In genomic region chr3:82145126-82145901, GRCm38 (mm10) we compare ENCODE assay signal across 8 mouse cellular contexts. TPM values are rescaled to one million over a fixed set of nuclear protein-coding genes. Genes with fewer than 3 reads are reported as not detected.
DNase-seq lines count a peak whose midpoint lies in the region; ATAC-seq and TF ChIP-seq lines count a peak whose summit lies in the region.

Gene Gucy1a1 (minus strand): TSS chr3:82145789.

- DNase-seq in liver: peak; percentile 53
- peak; percentile 32 for DNase-seq in naive thymus-derived CD4-positive, alpha-beta T cell, adult 2 months (ENCODE audit: low read depth)

- peaks cover 13% of the 10 kb centered on the region for H3K27me3 ChIP-seq in erythroblast, embryonic 14.5 days (ENCODE audit: control insufficient read depth)
- H3K27me3 ChIP-seq in embryonic facial prominence, embryonic 15.5 days: 0 out of 2 replicates have a peak, but pooled peaks cover 3% of the 10 kb centered on the region
- no peaks in the 10 kb centered on the region for H3K27me3 ChIP-seq in heart, embryonic 12.5 days (replicated peaks)
- H3K27me3 ChIP-seq in kidney, embryonic 15.5 days: peaks cover 9% of the 10 kb centered on the region; the same call in 1 of the 2 replicates
- H3K27me3 ChIP-seq in testis, adult 2 months (ENCODE audit: control insufficient read depth, insufficient read depth, low read length): no peaks in the 10 kb centered on the region

- H3K36me3 ChIP-seq in erythroblast, embryonic 14.5 days (ENCODE audit: control insufficient read depth): no peaks in the 10 kb centered on the region
- H3K36me3 ChIP-seq in embryonic facial prominence, embryonic 15.5 days: no peaks in the 10 kb centered on the region
- no peaks in the 10 kb centered on the region for H3K36me3 ChIP-seq in heart, embryonic 12.5 days
- H3K36me3 ChIP-seq in kidney, embryonic 15.5 days: no peaks in the 10 kb centered on the region
- no peaks in the 10 kb centered on the region for H3K36me3 ChIP-seq in testis, adult 2 months (ENCODE audit: control insufficient read depth, insufficient read depth, low read length)

- peak within 1 kb of the TSS; percentile 85 for H3K4me2 ChIP-seq in embryonic facial prominence, embryonic 15.5 days (replicated peaks)
- peak within 1 kb of the TSS; percentile 68 for H3K4me2 ChIP-seq in heart, embryonic 12.5 days
- peak within 1 kb of the TSS; percentile 87 for H3K4me2 ChIP-seq in kidney, embryonic 15.5 days

- H3K9me3 ChIP-seq in erythroblast, embryonic 14.5 days (ENCODE audit: control insufficient read depth, low read length): no peaks in the 10 kb centered on the region
- H3K9me3 ChIP-seq in embryonic facial prominence, embryonic 15.5 days (replicated peaks): no peaks in the 10 kb centered on the region
- H3K9me3 ChIP-seq in heart, embryonic 12.5 days (replicated peaks): no peaks in the 10 kb centered on the region
- H3K9me3 ChIP-seq in kidney, embryonic 15.5 days (replicated peaks): no peaks in the 10 kb centered on the region

- H3K9ac ChIP-seq in embryonic facial prominence, embryonic 15.5 days: peak within 1 kb of the TSS; percentile 33
- H3K9ac ChIP-seq in heart, embryonic 12.5 days: peak within 1 kb of the TSS; percentile 82
- peak within 1 kb of the TSS; percentile 57 for H3K9ac ChIP-seq in kidney, embryonic 15.5 days

- no peak; the same call in 1 of the 2 replicates for TF ChIP-seq POLR2A in testis, adult 2 months (IDR thresholded peaks at IDR 0.05; ENCODE audit: control insufficient read depth, low read depth, low read length)

- TF ChIP-seq CTCF in testis, adult 2 months (IDR thresholded peaks at IDR 0.05; ENCODE audit: control insufficient read depth, insufficient read depth, insufficient replicate concordance, low read depth, low read length): no peak

- H3K4me3 ChIP-seq in erythroblast, embryonic 14.5 days (replicated peaks): peak within 1 kb of the TSS; percentile 41
- H3K4me3 ChIP-seq in embryonic facial prominence, embryonic 15.5 days (replicated peaks): peak within 1 kb of the TSS; percentile 50
- H3K4me3 ChIP-seq in heart, embryonic 12.5 days: peak within 1 kb of the TSS; percentile 62
- peak within 1 kb of the TSS; percentile 57 for H3K4me3 ChIP-seq in kidney, embryonic 15.5 days (replicated peaks)
- H3K4me3 ChIP-seq in testis, adult 2 months (ENCODE audit: control insufficient read depth, low read depth, low read length): peak within 1 kb of the TSS; percentile 77

- no peak within 1 kb of the TSS for H3K27ac ChIP-seq in embryonic facial prominence, embryonic 15.5 days (replicated peaks)
- peak within 1 kb of the TSS; percentile 68 for H3K27ac ChIP-seq in heart, embryonic 12.5 days (ENCODE audit: poor library complexity, severe bottlenecking)
- H3K27ac ChIP-seq in kidney, embryonic 15.5 days: peak within 1 kb of the TSS; percentile 76
- peak within 1 kb of the TSS; percentile 41; the same call in 1 of the 2 replicates for H3K27ac ChIP-seq in testis, adult 2 months (ENCODE audit: control insufficient read depth, insufficient read depth, low read depth, low read length)

- WGBS in embryonic facial prominence, embryonic 15.5 days: under 1% methylated on average over 36 of the region's 36 CpGs
- WGBS in heart, embryonic 12.5 days: under 1% methylated on average over 36 of the region's 36 CpGs
- WGBS in kidney, embryonic 15.5 days: under 1% methylated on average over 36 of the region's 36 CpGs

- peaks cover 8% of the 10 kb centered on the region for H3K4me1 ChIP-seq in erythroblast, embryonic 14.5 days (ENCODE audit: control insufficient read depth)
- peaks cover 9% of the 10 kb centered on the region for H3K4me1 ChIP-seq in embryonic facial prominence, embryonic 15.5 days
- peaks cover 29% of the 10 kb centered on the region for H3K4me1 ChIP-seq in heart, embryonic 12.5 days (replicated peaks)
- H3K4me1 ChIP-seq in kidney, embryonic 15.5 days: peaks cover 18% of the 10 kb centered on the region
- H3K4me1 ChIP-seq in testis, adult 2 months (ENCODE audit: control insufficient read depth, insufficient read depth, low read length): peaks cover 4% of the 10 kb centered on the region

- ATAC-seq in erythroblast, adult 5-6 weeks (replicated peaks; ENCODE audit: low FRiP score, poor library complexity, severe bottlenecking): no peak
- peak; percentile 63 for ATAC-seq in embryonic facial prominence, embryonic 15.5 days (ENCODE audit: insufficient number of reproducible peaks, low FRiP score, low TSS enrichment, low read depth)
- peak; percentile 82 for ATAC-seq in heart, embryonic 12.5 days (ENCODE audit: insufficient number of reproducible peaks, low FRiP score)
- ATAC-seq in kidney, embryonic 15.5 days (replicated peaks; ENCODE audit: low FRiP score): peak; percentile 96

RNA-seq across cellular contexts. Expression of gene Gucy1a1, which starts in this region (rescaled TPM):
- 0.01 TPM in 1 of 2 replicates, not detected in the other for polyA plus RNA-seq in erythroblast, embryonic 14.5 days (2012)
- 0.21 TPM in 1 of 2 replicates, not detected in the other for total RNA-seq in erythroblast, adult 5-6 weeks (2015; ENCODE audit: low replicate concordance)
- not detected in 2 replicates for total RNA-seq in erythroblast, adult 5-6 weeks (2017; ENCODE audit: low replicate concordance)
- 11.7 and 11.9 TPM in 2 replicates for polyA plus RNA-seq in embryonic facial prominence, embryonic 15.5 days (2015; fragmentation: Nextera tagmentation; extraction: Ambion mirVana)
- 51.3 and 53.3 TPM in 2 replicates for polyA plus RNA-seq in heart, embryonic 12.5 days (2016; fragmentation: Nextera tagmentation; extraction: Ambion mirVana)
- polyA plus RNA-seq in kidney, embryonic 15.5 days (2015; fragmentation: Nextera tagmentation; extraction: Ambion mirVana): 63.3 and 65.9 TPM in 2 replicates
- 1.6 TPM in 2 replicates for polyA plus RNA-seq in testis, adult 2 months (2012; rRNA removed)
